Mouse (Mus musculus) liver, embryonic 14.5 days (tissue): ENCODE data around the gene Borcs7. TPM values are rescaled to one million over a fixed set of nuclear protein-coding genes. Genes with fewer than 3 reads are reported as not detected.

Source experiments
- ATAC-seq: fragments of 200-750 bp; cut with Nextera tagmentation; 2 replicates; pipeline ENCODE4 v1.8.0; 2017; ENCODE audit warnings: moderate number of reproducible peaks, mild to moderate bottlenecking, moderate library complexity; ENCODE audit not compliant: insufficient read depth
- DNase-seq, 3 experiments: peaks; one replicate each; pipeline ENCODE4 v3.0.0-alpha.2; 2012 to 2013; ENCODE audit warnings: low read depth in 3 of 3, low spot score in 3 of 3
- H3K27ac ChIP-seq: fragments of 300-500 bp; sonication (generic); 2 replicates; pipeline ENCODE4 v1.5.1; 2014; ENCODE audit warnings: moderate library complexity, mild to moderate bottlenecking, control low read depth, inconsistent platforms
- H3K27me3 ChIP-seq: fragments of 300-500 bp; sonication (generic); 2 replicates; pipeline ENCODE4 v1.6.1; 2014; ENCODE audit warnings: mild to moderate bottlenecking, low read length, moderate library complexity; ENCODE audit not compliant: control insufficient read depth, insufficient read depth
- H3K36me3 ChIP-seq: fragments of 300-500 bp; sonication (generic); replicated peaks from 2 replicates; pipeline ENCODE4 v1.6.1; 2014; ENCODE audit warnings: low read depth; ENCODE audit not compliant: control insufficient read depth, insufficient read depth
- H3K4me1 ChIP-seq, 2 experiments: fragments of 200-500 bp in 1 of 2; fragments of 300-500 bp in 1 of 2; sonication (generic) in 1 of 2; replicated peaks; 2 replicates each; pipeline ENCODE4 v1.6.1; 2012 to 2014; ENCODE audit warnings: antibody characterized with exemption in 1 of 2, inconsistent platforms in 1 of 2, low read length in 1 of 2; ENCODE audit not compliant: control insufficient read depth in 2 of 2, insufficient read depth in 2 of 2
- H3K4me2 ChIP-seq: fragments of 300-500 bp; sonication (generic); 2 replicates; pipeline ENCODE4 v1.6.1; 2014; ENCODE audit warnings: low read depth, mild to moderate bottlenecking, control low read depth, moderate library complexity
- H3K4me3 ChIP-seq, 2 experiments: fragments of 200-500 bp in 1 of 2; fragments of 300-500 bp in 1 of 2; sonication (generic) in 1 of 2; 2 replicates each; pipeline ENCODE4 v1.5.1; 2012 to 2014; ENCODE audit warnings: low read depth in 2 of 2, low read length in 2 of 2, mild to moderate bottlenecking in 2 of 2, control low read depth in 1 of 2, inconsistent platforms in 1 of 2, moderate library complexity in 1 of 2; ENCODE audit not compliant: insufficient read depth in 1 of 2
- H3K9ac ChIP-seq: fragments of 300-500 bp; sonication (generic); replicated peaks from 2 replicates; pipeline ENCODE4 v1.6.1; 2014; ENCODE audit warnings: mild to moderate bottlenecking, control low read depth, moderate library complexity
- H3K9me3 ChIP-seq: fragments of 300-500 bp; sonication (generic); 2 replicates; pipeline ENCODE4 v1.6.1; 2016; ENCODE audit warnings: low read length, mixed read lengths; ENCODE audit not compliant: control insufficient read depth
- CTCF ChIP-seq: IDR thresholded peaks from 2 replicates; pipeline ENCODE4 v1.5.1; 2016; ENCODE audit warnings: antibody characterized with exemption, low read depth, control low read depth
- EP300 ChIP-seq: IDR thresholded peaks from 2 replicates; pipeline ENCODE4 v1.6.1; 2016; ENCODE audit warnings: antibody characterized with exemption, low read depth
- WGBS: fragments of 180-500 bp; shearing (Covaris S2); extraction: QIAGEN DNeasy Blood & Tissue Kit; methylation state at CpG from one replicate; pipeline ENCODE4 v1.1.7; 2014; ENCODE audit not compliant: insufficient replicate concordance; 5-methylcytosine and 5-hydroxymethylcytosine counted together
- polyA plus RNA-seq, 2 experiments: library from polyadenylated mRNA; depleted of rRNA in 1 of 2; stranded (reverse) in 1 of 2; unstranded in 1 of 2; fragments of >200 nt; fragmentation: Nextera tagmentation in 1 of 2; extraction: Ambion mirVana in 1 of 2; gene quantifications; 2 replicates each; pipeline versions ENCODE4 v1.2.1 to v1.2.3; 2012 to 2014

The Borcs7 gene
- polyA plus RNA-seq, 2 experiments, result 2.7 to 6.0 TPM

- H3K9me3 ChIP-seq, result no peaks in the 10 kb centered on the region
- H3K27me3 ChIP-seq, result no peaks in the 10 kb centered on the region
- TF ChIP-seq CTCF (peak; percentile 84), EP300 (no peak)
- H3K9ac ChIP-seq, result no peak overlapping the region
- DNase-seq (peak; percentile 47 to 53 (median 49)), ATAC-seq (no peak)
- 52% methylated on average over 7 of the region's 7 CpGs for WGBS
- H3K4me2 ChIP-seq, result no peak overlapping the region
- H3K36me3 ChIP-seq, result no peaks in the 10 kb centered on the region; the same call in 1 of the 2 replicates
- H3K4me3 ChIP-seq, result no peak overlapping the region
- no peaks in the 10 kb centered on the region for H3K4me1 ChIP-seq
- H3K27ac ChIP-seq, result no peak overlapping the region
Observed at GRCm38 (mm10) chr19:46740341-46741008, 50.8 kb downstream of the Borcs7 start.

DNA sequence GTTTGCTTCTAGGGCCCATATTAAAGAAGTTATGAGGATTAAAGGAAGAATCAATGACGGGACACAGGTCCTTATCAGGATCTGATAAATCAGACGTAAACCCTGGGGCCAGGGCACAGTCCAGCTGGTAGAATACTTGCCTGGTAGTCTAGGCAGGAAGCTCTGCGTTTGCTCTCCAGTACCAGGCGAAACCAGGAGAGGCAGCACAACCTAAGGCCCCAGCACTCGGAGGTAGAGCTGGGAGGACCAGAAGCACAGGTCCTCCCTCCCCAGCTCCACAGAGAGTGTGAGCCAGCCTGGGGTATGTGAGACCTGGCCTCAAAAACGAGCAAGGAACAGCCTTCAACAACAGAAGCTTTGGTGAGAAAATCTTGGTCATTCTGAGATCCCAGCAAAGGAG lies 51.9 kb downstream of the Borcs7 start:
- 34% methylated on average over 6 of the region's 6 CpGs for WGBS
- no peak overlapping the region for H3K9ac ChIP-seq
- no peak for DNase-seq

GRCm38 (mm10) chr19:46744681-46745080 lies 55.0 kb downstream of the Borcs7 start:
- Histone ChIP-seq H3K9me3 (no peaks in the 10 kb centered on the region), H3K9ac (no peak overlapping the region), H3K4me1 (no peaks in the 10 kb centered on the region), H3K36me3 (no peaks in the 10 kb centered on the region), H3K27me3 (no peaks in the 10 kb centered on the region), H3K4me3 (no peak overlapping the region), H3K4me2 (no peak overlapping the region), H3K27ac (no peak overlapping the region)
- TF ChIP-seq EP300, result no peak
- no peak for DNase-seq
- WGBS, result 65% methylated on average over 9 of the region's 9 CpGs
- ATAC-seq, result no peak

More for the DNA sequence above, 51.9 kb downstream of the Borcs7 start:
- H3K27ac ChIP-seq, result no peak overlapping the region
- no peak overlapping the region for H3K4me3 ChIP-seq
- no peaks in the 10 kb centered on the region for H3K4me1 ChIP-seq
- no peaks in the 10 kb centered on the region for H3K27me3 ChIP-seq
- TF ChIP-seq CTCF (peak; percentile 40), EP300 (no peak)
- ATAC-seq, result no peak
- H3K9me3 ChIP-seq, result no peaks in the 10 kb centered on the region
- H3K36me3 ChIP-seq, result no peaks in the 10 kb centered on the region; the same call in 1 of the 2 replicates
- H3K4me2 ChIP-seq, result no peak overlapping the region

- 67% methylated on average over 3 of the region's 3 CpGs for WGBS
- Histone ChIP-seq H3K27me3 (no peaks in the 10 kb centered on the region), H3K4me2 (no peak overlapping the region), H3K36me3 (no peaks in the 10 kb centered on the region), H3K9me3 (no peaks in the 10 kb centered on the region), H3K9ac (no peak overlapping the region), H3K4me1 (no peaks in the 10 kb centered on the region), H3K27ac (no peak overlapping the region), H3K4me3 (no peak overlapping the region)
- no peak for ATAC-seq
- TF ChIP-seq CTCF (no peak), EP300 (no peak)
- DNase-seq, result no peak
Observed at GRCm38 (mm10) chr19:46747799-46748198, 58.1 kb downstream of the Borcs7 start.

GRCm38 (mm10) chr19:46752235-46752634 lies 62.5 kb downstream of the Borcs7 start:
- Histone ChIP-seq H3K27me3 (no peaks in the 10 kb centered on the region), H3K4me3 (no peak overlapping the region), H3K9me3 (no peaks in the 10 kb centered on the region), H3K9ac (no peak overlapping the region), H3K27ac (no peak overlapping the region), H3K4me2 (no peak overlapping the region), H3K4me1 (no peaks in the 10 kb centered on the region), H3K36me3 (no peaks in the 10 kb centered on the region)
- ATAC-seq (no peak), DNase-seq (no peak)
- TF ChIP-seq EP300 (no peak), CTCF (no peak)
- WGBS, result 68% methylated on average over 5 of the region's 5 CpGs

Other genes with a start within 250 kb of the Borcs7 start
- 7.3 and 7.7 TPM in 2 replicates for gene Trim8, start 188.2 kb upstream of the Borcs7 start, polyA plus RNA-seq (2012; rRNA removed)
- gene Trim8, start 188.2 kb upstream of the Borcs7 start, polyA plus RNA-seq (2014; fragmentation: Nextera tagmentation; extraction: Ambion mirVana), result 7.5 and 10.1 TPM in 2 replicates
- gene Arl3, start 116.7 kb upstream of the Borcs7 start, polyA plus RNA-seq (2012; rRNA removed), result 14.7 and 27.6 TPM in 2 replicates
- gene Arl3, start 116.7 kb upstream of the Borcs7 start, polyA plus RNA-seq (2014; fragmentation: Nextera tagmentation; extraction: Ambion mirVana), result 17.1 and 17.6 TPM in 2 replicates
- 5.8 and 7.4 TPM in 2 replicates for gene Sfxn2, start 116.5 kb upstream of the Borcs7 start, polyA plus RNA-seq (2012; rRNA removed)
- gene Sfxn2, start 116.5 kb upstream of the Borcs7 start, polyA plus RNA-seq (2014; fragmentation: Nextera tagmentation; extraction: Ambion mirVana), result 15.0 and 15.9 TPM in 2 replicates
- 10.6 and 10.7 TPM in 2 replicates for gene Wbp1l, start 90.8 kb upstream of the Borcs7 start, polyA plus RNA-seq (2012; rRNA removed)
- 9.8 and 11.8 TPM in 2 replicates for gene Wbp1l, start 90.8 kb upstream of the Borcs7 start, polyA plus RNA-seq (2014; fragmentation: Nextera tagmentation; extraction: Ambion mirVana)
- gene Cyp17a1, start 16.7 kb upstream of the Borcs7 start, polyA plus RNA-seq (2012; rRNA removed), result 0.06 and 0.08 TPM in 2 replicates
- gene Cyp17a1, start 16.7 kb upstream of the Borcs7 start, polyA plus RNA-seq (2014; fragmentation: Nextera tagmentation; extraction: Ambion mirVana), result 0.13 and 0.18 TPM in 2 replicates
- 3.8 and 5.1 TPM in 2 replicates for gene As3mt, start 17.6 kb downstream of the Borcs7 start, polyA plus RNA-seq (2012; rRNA removed)
- 12.8 and 13.4 TPM in 2 replicates for gene As3mt, start 17.6 kb downstream of the Borcs7 start, polyA plus RNA-seq (2014; fragmentation: Nextera tagmentation; extraction: Ambion mirVana)
- 1.2 and 1.7 TPM in 2 replicates for gene Cnnm2, start 71.7 kb downstream of the Borcs7 start, polyA plus RNA-seq (2012; rRNA removed)
- 1.5 and 2.6 TPM in 2 replicates for gene Cnnm2, start 71.7 kb downstream of the Borcs7 start, polyA plus RNA-seq (2014; fragmentation: Nextera tagmentation; extraction: Ambion mirVana)